Mouse (Mus musculus) limb, embryonic 14.5 days (tissue): ENCODE data around the gene Ctla4. TPM values are rescaled to one million over a fixed set of nuclear protein-coding genes. Genes with fewer than 3 reads are reported as not detected.

ENCODE experiments used
- ATAC-seq: fragments of 200-750 bp; cut with Nextera tagmentation; 2 replicates; pipeline ENCODE4 v1.8.0; 2017; ENCODE audit warnings: low read depth, moderate number of reproducible peaks, moderate TSS enrichment; ENCODE audit not compliant: low FRiP score
- DNase-seq: peaks from one replicate; pipeline ENCODE4 v3.0.0-alpha.2; 2015; ENCODE audit warnings: low spot score
- H3K27ac ChIP-seq: fragments of 300-500 bp; sonication (generic); replicated peaks from 2 replicates; pipeline ENCODE4 v1.5.1; 2014; ENCODE audit warnings: low read depth, mild to moderate bottlenecking, low read length, moderate library complexity, mixed read lengths
- H3K27me3 ChIP-seq: fragments of 300-500 bp; sonication (generic); 2 replicates; pipeline ENCODE4 v1.6.1; 2014; ENCODE audit warnings: low read length, mixed read lengths; ENCODE audit not compliant: control insufficient read depth, insufficient read depth
- H3K36me3 ChIP-seq: fragments of 300-500 bp; sonication (generic); 2 replicates; pipeline ENCODE4 v1.6.1; 2014; ENCODE audit warnings: mild to moderate bottlenecking, low read length, moderate library complexity, mixed read lengths; ENCODE audit not compliant: control insufficient read depth, insufficient read depth
- H3K4me1 ChIP-seq: fragments of 300-500 bp; sonication (generic); 2 replicates; pipeline ENCODE4 v1.6.1; 2014; ENCODE audit warnings: antibody characterized with exemption, low read length, mixed read lengths; ENCODE audit not compliant: control insufficient read depth, insufficient read depth
- H3K4me2 ChIP-seq: fragments of 300-500 bp; sonication (generic); replicated peaks from 2 replicates; pipeline ENCODE4 v1.6.1; 2014; ENCODE audit warnings: low read depth, mild to moderate bottlenecking, low read length, moderate library complexity; ENCODE audit not compliant: severe bottlenecking
- H3K4me3 ChIP-seq: fragments of 300-500 bp; sonication (generic); replicated peaks from 2 replicates; pipeline ENCODE4 v1.5.1; 2014; ENCODE audit warnings: low read length
- H3K9ac ChIP-seq: fragments of 300-500 bp; sonication (generic); 2 replicates; pipeline ENCODE4 v1.6.1; 2014; ENCODE audit warnings: mild to moderate bottlenecking, low read depth, low read length, moderate library complexity; ENCODE audit not compliant: severe bottlenecking
- H3K9me3 ChIP-seq: fragments of 300-500 bp; sonication (generic); 2 replicates; pipeline ENCODE4 v1.6.1; 2016; ENCODE audit warnings: low read length; ENCODE audit not compliant: control insufficient read depth
- POLR2A ChIP-seq: fragments of 200-500 bp; IDR thresholded peaks from 2 replicates; pipeline ENCODE4 v1.8.0; 2012; ENCODE audit warnings: inconsistent platforms, mild to moderate bottlenecking, moderate library complexity, borderline replicate concordance; ENCODE audit not compliant: insufficient read depth, insufficient read length; ENCODE audit errors: extremely low read depth
- WGBS: fragments of 180-500 bp; shearing (Covaris S2); extraction: QIAGEN DNeasy Blood & Tissue Kit; methylation state at CpG from one replicate; pipeline ENCODE4 v1.1.7; 2014; 5-methylcytosine and 5-hydroxymethylcytosine counted together
- polyA plus RNA-seq, 2 experiments: library from polyadenylated mRNA; depleted of rRNA in 1 of 2; stranded (reverse) in 1 of 2; unstranded in 1 of 2; fragments of >200 nt; fragmentation: Nextera tagmentation in 1 of 2; extraction: Ambion mirVana in 1 of 2; gene quantifications; 2 replicates each; pipeline versions ENCODE4 v1.2.1 to v1.2.3; 2012 to 2014

Gene Ctla4
- polyA plus RNA-seq, 2 experiments: 0.26 to 0.34 TPM

GRCm38 (mm10) chr1:60902547-60902946, 15.7 kb downstream of the Ctla4 start:
- DNase-seq (no peak), ATAC-seq (no peak)
- H3K27ac ChIP-seq: no peak overlapping the region
- no peaks in the 10 kb centered on the region for H3K4me1 ChIP-seq
- no peaks in the 10 kb centered on the region for H3K36me3 ChIP-seq
- no peak for TF ChIP-seq POLR2A
- H3K4me3 ChIP-seq: no peak overlapping the region
- no peak overlapping the region for H3K4me2 ChIP-seq
- H3K9me3 ChIP-seq: no peaks in the 10 kb centered on the region
- no peaks in the 10 kb centered on the region for H3K27me3 ChIP-seq
- no peak overlapping the region for H3K9ac ChIP-seq
- WGBS: 74% methylated on average over 6 of the region's 6 CpGs

- no peaks in the 10 kb centered on the region for H3K4me1 ChIP-seq
- DNase-seq (no peak), ATAC-seq (no peak)
- H3K27ac ChIP-seq: no peak overlapping the region
- no peaks in the 10 kb centered on the region for H3K27me3 ChIP-seq
- H3K9me3 ChIP-seq: no peaks in the 10 kb centered on the region
- no peak overlapping the region for H3K9ac ChIP-seq
- TF ChIP-seq POLR2A: no peak
- 86% methylated on average over 7 of the region's 7 CpGs for WGBS
- no peaks in the 10 kb centered on the region for H3K36me3 ChIP-seq
- no peak overlapping the region for H3K4me2 ChIP-seq
- H3K4me3 ChIP-seq: no peak overlapping the region
Measured at GRCm38 (mm10) chr1:60903126-60903525, 16.3 kb downstream of the Ctla4 start.

- H3K4me3 ChIP-seq: no peak overlapping the region
- no peak for TF ChIP-seq POLR2A
- no peaks in the 10 kb centered on the region for H3K36me3 ChIP-seq
- no peaks in the 10 kb centered on the region for H3K27me3 ChIP-seq
- DNase-seq (no peak), ATAC-seq (no peak)
- WGBS: 100% methylated on average over 2 of the region's 2 CpGs
- no peak overlapping the region for H3K27ac ChIP-seq
- H3K9ac ChIP-seq: no peak overlapping the region
- 0 out of 2 replicates have a peak, but pooled peaks cover 3% of the 10 kb centered on the region for H3K4me1 ChIP-seq
- H3K4me2 ChIP-seq: no peak overlapping the region
- no peaks in the 10 kb centered on the region for H3K9me3 ChIP-seq
Measured at GRCm38 (mm10) chr1:60904456-60904978, 17.7 kb downstream of the Ctla4 start.

- 86% methylated on average over 3 of the region's 3 CpGs for WGBS
- H3K9ac ChIP-seq: no peak overlapping the region
- H3K27ac ChIP-seq: no peak overlapping the region
Measured at GRCm38 (mm10) chr1:60907466-60907865, 20.7 kb downstream of the Ctla4 start.

GRCm38 (mm10) chr1:60908751-60909161, 22.0 kb downstream of the Ctla4 start:
- ATAC-seq (no peak), DNase-seq (no peak)
- H3K4me1 ChIP-seq: 0 out of 2 replicates have a peak, but pooled peaks cover 3% of the 10 kb centered on the region
- H3K27ac ChIP-seq: peak overlapping the region; percentile 44
- H3K9me3 ChIP-seq: no peaks in the 10 kb centered on the region
- no peak overlapping the region for H3K4me3 ChIP-seq
- H3K9ac ChIP-seq: no peak overlapping the region
- H3K36me3 ChIP-seq: no peaks in the 10 kb centered on the region
- H3K27me3 ChIP-seq: no peaks in the 10 kb centered on the region
- WGBS: 49% methylated on average over 9 of the region's 9 CpGs
- no peak overlapping the region for H3K4me2 ChIP-seq
- TF ChIP-seq POLR2A: no peak

More at GRCm38 (mm10) chr1:60907466-60907865, 20.7 kb downstream of the Ctla4 start:
- no peak for TF ChIP-seq POLR2A
- Histone ChIP-seq H3K36me3 (no peaks in the 10 kb centered on the region), H3K4me3 (no peak overlapping the region), H3K4me2 (no peak overlapping the region), H3K27me3 (no peaks in the 10 kb centered on the region), H3K9me3 (no peaks in the 10 kb centered on the region), H3K4me1 (0 out of 2 replicates have a peak, but pooled peaks cover 3% of the 10 kb centered on the region)
- ATAC-seq: no peak
- no peak for DNase-seq

- H3K9ac ChIP-seq: no peak overlapping the region
- H3K9me3 ChIP-seq: no peaks in the 10 kb centered on the region
- no peak overlapping the region for H3K4me2 ChIP-seq
- H3K27me3 ChIP-seq: no peaks in the 10 kb centered on the region
- 0 out of 2 replicates have a peak, but pooled peaks cover 3% of the 10 kb centered on the region for H3K4me1 ChIP-seq
- DNase-seq: no peak
- no peak for ATAC-seq
- TF ChIP-seq POLR2A: no peak
- 57% methylated on average over 1 of the region's 1 CpGs for WGBS
- H3K27ac ChIP-seq: no peak overlapping the region
- no peaks in the 10 kb centered on the region for H3K36me3 ChIP-seq
- H3K4me3 ChIP-seq: no peak overlapping the region
Measured at GRCm38 (mm10) chr1:60909746-60910145, 22.9 kb downstream of the Ctla4 start.
